Mouse (Mus musculus): ENCODE measurements around the gene Ufc1.

- peak in 2 of 3 experiments; percentile 25 to 46 for TF ChIP-seq MYOG (IDR thresholded peaks at IDR 0.05; ENCODE audit: control insufficient read depth in 1 of 3, insufficient read depth in 1 of 3, insufficient read length in 2 of 3, low read depth in 2 of 3)
- peak; percentile 39 for TF ChIP-seq POLR2A (IDR thresholded peaks at IDR 0.05; ENCODE audit: insufficient read length, low read depth)
- no peak for TF ChIP-seq MAX (IDR thresholded peaks at IDR 0.05; ENCODE audit: low read depth)
- peak; percentile 62 for TF ChIP-seq E2F4 (IDR thresholded peaks at IDR 0.05; ENCODE audit: insufficient read depth)
These were observed 13.8 kb downstream of the Ufc1 start, which contains the start of gene Ppox for GRCm38 (mm10) chr1:171280916-171281527.

All from myocyte (in vitro differentiated cells).